Mouse (Mus musculus) liver, embryonic 12.5 days (tissue): ENCODE measurements around the gene Zfp53. TPM values are rescaled to one million over a fixed set of nuclear protein-coding genes. Genes with fewer than 3 reads are reported as not detected.
A peak's percentile ranks its signal among the peaks of the same experiment; 100 is the strongest.

Experiments used
- ATAC-seq: fragments of 200-750 bp; cut with Nextera tagmentation; 2 replicates; pipeline ENCODE4 v1.8.0; 2017; ENCODE audit warnings: moderate number of reproducible peaks, mild to moderate bottlenecking, moderate library complexity
- H3K27ac ChIP-seq: fragments of 300-500 bp; sonication (generic); 2 replicates; pipeline ENCODE4 v1.5.1; 2016; ENCODE audit warnings: mild to moderate bottlenecking
- H3K27me3 ChIP-seq: fragments of 300-500 bp; sonication (generic); replicated peaks from 2 replicates; pipeline ENCODE4 v1.6.1; 2016; ENCODE audit warnings: mild to moderate bottlenecking, moderate library complexity
- H3K36me3 ChIP-seq: fragments of 300-500 bp; sonication (generic); 2 replicates; pipeline ENCODE4 v1.6.1; 2016; ENCODE audit warnings: mild to moderate bottlenecking, moderate library complexity
- H3K4me1 ChIP-seq: fragments of 300-500 bp; sonication (generic); 2 replicates; pipeline ENCODE4 v1.6.1; 2016
- H3K4me2 ChIP-seq: fragments of 300-500 bp; sonication (generic); 2 replicates; pipeline ENCODE4 v1.6.1; 2016; ENCODE audit warnings: mild to moderate bottlenecking, moderate library complexity
- H3K4me3 ChIP-seq: fragments of 300-500 bp; sonication (generic); 2 replicates; pipeline ENCODE4 v1.5.1; 2016; ENCODE audit warnings: mild to moderate bottlenecking, moderate library complexity
- H3K9ac ChIP-seq: fragments of 300-500 bp; sonication (generic); 2 replicates; pipeline ENCODE4 v1.6.1; 2016; ENCODE audit warnings: mild to moderate bottlenecking, moderate library complexity
- H3K9me3 ChIP-seq: fragments of 300-500 bp; sonication (generic); replicated peaks from 2 replicates; pipeline ENCODE4 v1.6.1; 2016; ENCODE audit warnings: mild to moderate bottlenecking, moderate library complexity
- WGBS: fragments of 180-500 bp; shearing (Covaris S2); methylation state at CpG from one replicate; pipeline ENCODE4 v1.1.7; 2016; ENCODE audit not compliant: insufficient replicate concordance; 5-methylcytosine and 5-hydroxymethylcytosine counted together
- polyA plus RNA-seq: library from polyadenylated mRNA; unstranded; fragments of >200 nt; fragmentation: Nextera tagmentation; extraction: Ambion mirVana; gene quantifications from 2 replicates; pipeline ENCODE4 v1.2.1, GENCODE M21; 2016

The Zfp53 gene
- polyA plus RNA-seq, 1 experiment from 2014 or later = 4.1 TPM

- H3K4me2 ChIP-seq = peak overlapping the region; percentile 92
- H3K9me3 ChIP-seq = no peaks in the 10 kb centered on the region
- H3K4me1 ChIP-seq = peaks cover 42% of the 10 kb centered on the region
- no peaks in the 10 kb centered on the region for H3K36me3 ChIP-seq
- WGBS = 2% methylated on average over 54 of the region's 54 CpGs
- peak; percentile 65 for ATAC-seq
- H3K27me3 ChIP-seq = no peaks in the 10 kb centered on the region
- peak overlapping the region; percentile 70 for H3K4me3 ChIP-seq
- H3K9ac ChIP-seq = peak overlapping the region; percentile 82
- H3K27ac ChIP-seq = peak overlapping the region; percentile 81
Observed at GRCm38 (mm10) chr17:21532101-21532951, 43.5 kb downstream of the Zfp53 start.

- no peak overlapping the region for H3K9ac ChIP-seq
- no peak overlapping the region for H3K4me3 ChIP-seq
- WGBS = 88% methylated on average over 1 of the region's 1 CpGs
- H3K27ac ChIP-seq = no peak overlapping the region
- H3K4me2 ChIP-seq = peak overlapping the region; percentile 82; the same call in 1 of the 2 replicates
- no peaks in the 10 kb centered on the region for H3K27me3 ChIP-seq
- no peak for ATAC-seq
- H3K4me1 ChIP-seq = peaks cover 42% of the 10 kb centered on the region
- H3K36me3 ChIP-seq = no peaks in the 10 kb centered on the region
- no peaks in the 10 kb centered on the region for H3K9me3 ChIP-seq
Observed at GRCm38 (mm10) chr17:21533961-21534360, 45.2 kb downstream of the Zfp53 start.

GRCm38 (mm10) chr17:21534460-21535095 lies 45.8 kb downstream of the Zfp53 start:
- Histone ChIP-seq H3K27ac (peak overlapping the region; percentile 27; the same call in 1 of the 2 replicates), H3K4me2 (peak overlapping the region; percentile 82)
- ATAC-seq = peak; percentile 26

GRCm38 (mm10) chr17:21535096-21536001 lies 46.6 kb downstream of the Zfp53 start, which contains the start of gene Zfp52:
Gene Zfp52 (plus strand): TSS chr17:21535539.
- Histone ChIP-seq H3K9ac (peak within 1 kb of the TSS; percentile 68), H3K27ac (peak within 1 kb of the TSS; percentile 27), H3K4me1 (peaks cover 42% of the 10 kb centered on the region), H3K4me2 (peak within 1 kb of the TSS; percentile 82), H3K27me3 (no peaks in the 10 kb centered on the region), H3K4me3 (peak within 1 kb of the TSS; percentile 62), H3K9me3 (no peaks in the 10 kb centered on the region), H3K36me3 (no peaks in the 10 kb centered on the region)
- peak; percentile 83 for ATAC-seq
- WGBS = 2% methylated on average over 21 of the region's 21 CpGs

More at GRCm38 (mm10) chr17:21534460-21535095, 45.8 kb downstream of the Zfp53 start:
- H3K9me3 ChIP-seq = no peaks in the 10 kb centered on the region
- no peaks in the 10 kb centered on the region for H3K27me3 ChIP-seq
- peak overlapping the region; percentile 62; the same call in 1 of the 2 replicates for H3K4me3 ChIP-seq
- no peak overlapping the region for H3K9ac ChIP-seq
- 4% methylated on average over 4 of the region's 4 CpGs for WGBS
- H3K4me1 ChIP-seq = peaks cover 42% of the 10 kb centered on the region
- H3K36me3 ChIP-seq = no peaks in the 10 kb centered on the region

GRCm38 (mm10) chr17:21536096-21536495 lies 47.3 kb downstream of the Zfp53 start:
- Histone ChIP-seq H3K4me3 (peak overlapping the region; percentile 62), H3K9me3 (no peaks in the 10 kb centered on the region), H3K27me3 (no peaks in the 10 kb centered on the region), H3K27ac (no peak overlapping the region), H3K4me2 (peak overlapping the region; percentile 82), H3K4me1 (peaks cover 42% of the 10 kb centered on the region), H3K36me3 (no peaks in the 10 kb centered on the region), H3K9ac (peak overlapping the region; percentile 68)
- ATAC-seq = no peak
- 26% methylated on average over 7 of the region's 7 CpGs for WGBS

- Histone ChIP-seq H3K4me1 (peaks cover 37% of the 10 kb centered on the region), H3K4me2 (no peak overlapping the region), H3K9me3 (no peaks in the 10 kb centered on the region), H3K4me3 (no peak overlapping the region), H3K9ac (no peak overlapping the region), H3K27me3 (no peaks in the 10 kb centered on the region), H3K36me3 (no peaks in the 10 kb centered on the region), H3K27ac (no peak overlapping the region)
- 65% methylated on average over 2 of the region's 2 CpGs for WGBS
- no peak for ATAC-seq
Observed at GRCm38 (mm10) chr17:21536676-21537075, 47.9 kb downstream of the Zfp53 start.

GRCm38 (mm10) chr17:21557831-21558230 lies 69.0 kb downstream of the Zfp53 start:
- Histone ChIP-seq H3K27ac (no peak overlapping the region), H3K4me3 (no peak overlapping the region), H3K9ac (no peak overlapping the region), H3K9me3 (no peaks in the 10 kb centered on the region), H3K4me2 (no peak overlapping the region), H3K4me1 (no peaks in the 10 kb centered on the region), H3K27me3 (no peaks in the 10 kb centered on the region), H3K36me3 (peaks cover 15% of the 10 kb centered on the region; the same call in 1 of the 2 replicates)
- WGBS = 53% methylated on average over 2 of the region's 2 CpGs
- ATAC-seq = no peak

Other genes starting within 250 kb of the Zfp53 start
- gene Vmn1r235, start 232.6 kb upstream of the Zfp53 start, polyA plus RNA-seq = not detected in 2 replicates
- not detected in 2 replicates for gene Vmn1r236, start 206.1 kb upstream of the Zfp53 start, polyA plus RNA-seq
- not detected in 2 replicates for gene Vmn1r237, start 177.1 kb upstream of the Zfp53 start, polyA plus RNA-seq
- gene Zfp677, start 105.2 kb upstream of the Zfp53 start, polyA plus RNA-seq = 1.0 and 1.3 TPM in 2 replicates
- 1.8 and 3.1 TPM in 2 replicates for gene Zfp54, start 65.8 kb upstream of the Zfp53 start, polyA plus RNA-seq
- 7.8 and 8.4 TPM in 2 replicates for gene Zfp51, start 38.6 kb upstream of the Zfp53 start, polyA plus RNA-seq
- gene Zfp52, start 46.5 kb downstream of the Zfp53 start, polyA plus RNA-seq = 1.4 and 1.5 TPM in 2 replicates
- 7.5 TPM in 2 replicates for gene Zfp948, start 78.0 kb downstream of the Zfp53 start, polyA plus RNA-seq
- gene Zfp983, start 161.6 kb downstream of the Zfp53 start, polyA plus RNA-seq = 1.6 and 2.0 TPM in 2 replicates
- 5.1 and 5.2 TPM in 2 replicates for gene Gm10226, start 202.9 kb downstream of the Zfp53 start, polyA plus RNA-seq
- gene Zfp760, start 218.7 kb downstream of the Zfp53 start, polyA plus RNA-seq = 6.1 and 6.4 TPM in 2 replicates
- 3.6 TPM in 2 replicates for gene Zfp229, start 241.8 kb downstream of the Zfp53 start, polyA plus RNA-seq